Mouse (Mus musculus): Measurements from ENCODE around the gene Ascc2.

DNA sequence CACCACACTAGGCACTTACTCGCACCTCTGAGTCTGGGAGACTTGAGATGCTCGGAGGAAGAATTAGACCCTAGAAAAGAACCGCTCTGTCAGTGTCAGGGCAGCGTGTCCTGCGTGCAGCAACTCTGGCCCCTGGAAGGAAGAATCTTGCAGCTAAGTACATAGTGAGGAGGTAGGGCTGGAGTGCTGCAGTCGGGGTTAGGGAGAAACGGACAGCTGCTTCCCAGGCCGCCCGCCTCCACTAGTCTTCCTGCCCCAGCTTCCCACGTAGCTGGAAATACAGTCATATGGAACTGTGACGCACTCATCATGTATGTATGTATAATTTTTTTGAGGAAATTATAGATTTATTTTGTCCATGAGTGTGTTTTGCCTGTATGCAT is 24.9 kb downstream of the Ascc2 start:
- TF ChIP-seq CTCF (IDR thresholded peaks at IDR 0.05; ENCODE audit: extremely low read depth, insufficient read length, insufficient replicate concordance, low read depth, low read length) = no peak
- TF ChIP-seq POLR2A (IDR thresholded peaks at IDR 0.05; ENCODE audit: low read depth, low read length) = no peak

Measured in small intestine, adult 2 months (tissue).